Mouse (Mus musculus) MEL-GATA-1-ER (cell line): ENCODE measurements at regions not wholly inside any gene's neighbourhood (a gene's known extent, or its start where the extent isn't known, plus 50 kb on each side); places are given as distances from the start of the nearest gene placed in this dataset.
A peak's percentile ranks its signal among the peaks of the same experiment; 100 is the strongest.

Source experiments
- DNase-seq: peaks from one replicate; pipeline ENCODE4 v3.0.0-alpha.2; 2012; ENCODE audit warnings: low read depth; ENCODE audit errors: extremely low read depth

GRCm38 (mm10) chr10:46826012-46826411, 1248.4 kb downstream of the Hace1 start:
- DNase-seq: no peak

DNA sequence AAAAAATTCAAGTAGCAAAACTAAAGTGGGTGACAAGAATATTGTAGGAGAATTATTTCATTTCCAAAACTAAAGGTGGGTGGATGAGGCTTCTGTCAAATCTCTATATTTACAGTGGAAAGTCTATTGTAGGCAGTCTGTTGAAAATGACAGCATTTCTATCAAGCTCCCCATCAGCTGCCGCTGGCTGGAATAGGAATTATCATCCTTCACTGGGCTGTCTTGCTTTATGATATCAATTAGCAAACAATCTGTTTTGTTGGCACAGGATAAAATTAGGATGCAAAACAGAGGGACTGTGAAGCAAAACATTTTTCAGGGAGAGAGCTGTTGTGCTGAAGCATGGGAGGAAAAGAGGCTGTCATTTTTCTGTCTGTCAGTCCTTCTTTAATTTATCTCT, 1249.0 kb downstream of the Hace1 start:
- no peak for DNase-seq

- peak; percentile 17 for DNase-seq
Measured at GRCm38 (mm10) chr10:46827109-46827812, 1249.6 kb downstream of the Hace1 start.

DNA sequence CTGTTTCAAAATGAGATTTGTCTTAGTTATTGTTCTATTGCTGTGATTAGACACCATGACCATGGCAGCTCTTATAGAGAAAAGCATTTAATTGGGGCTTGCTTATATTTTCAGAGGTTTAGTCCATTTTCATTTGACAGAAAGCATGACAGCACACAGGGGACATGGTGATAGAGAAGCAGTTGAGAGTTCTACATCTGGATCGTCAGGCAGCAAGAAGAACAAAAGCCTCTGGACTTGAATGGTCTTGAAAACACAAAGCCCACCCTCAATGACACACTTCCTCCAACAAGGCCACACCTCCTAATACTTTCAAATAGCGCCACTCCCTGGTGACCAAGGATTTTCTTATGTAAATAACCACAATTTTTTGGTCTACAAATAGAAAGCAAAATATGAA, 1250.5 kb downstream of the Hace1 start:
- DNase-seq: no peak

- no peak for DNase-seq
Measured at GRCm38 (mm10) chr10:46845578-46846314, 1268.1 kb downstream of the Hace1 start.
